Mouse (Mus musculus): ENCODE data around the gene Zfp428. TPM values are rescaled to one million over a fixed set of nuclear protein-coding genes. Genes with fewer than 3 reads are reported as not detected.
"Not testable (repeated sequence)": the region's sequence is repeated elsewhere in the genome, so short reads cannot be mapped to it uniquely, and the experiment has no call there.

The Zfp428 gene
- total RNA-seq, 2 experiments from 2014 or later = 53.7 to 53.8 TPM

- DNase-seq (ENCODE audit: low spot score in 2 of 2) = no peak
These were observed 5.5 kb downstream of the Zfp428 start, which contains the start of gene AC161166.1 for GRCm38 (mm10) chr7:24512355-24512754. AC161166.1 (minus strand) TSS chr7:24512455.

GRCm38 (mm10) chr7:24516319-24516718, 9.5 kb downstream of the Zfp428 start:
- peak; percentile 61 to 89 for DNase-seq (ENCODE audit: low spot score in 2 of 2)
- intact Hi-C loops (cut with DNase I) = not testable (repeated sequence)

More at GRCm38 (mm10) chr7:24512355-24512754, 5.5 kb downstream of the Zfp428 start, which contains the start of gene AC161166.1:
- intact Hi-C loops (cut with DNase I) = no loop called here

- intact Hi-C loops (cut with DNase I) = no loop called here
- no peak for DNase-seq (ENCODE audit: low spot score in 2 of 2)
These were observed 10.3 kb downstream of the Zfp428 start for GRCm38 (mm10) chr7:24517077-24517476.

DNA sequence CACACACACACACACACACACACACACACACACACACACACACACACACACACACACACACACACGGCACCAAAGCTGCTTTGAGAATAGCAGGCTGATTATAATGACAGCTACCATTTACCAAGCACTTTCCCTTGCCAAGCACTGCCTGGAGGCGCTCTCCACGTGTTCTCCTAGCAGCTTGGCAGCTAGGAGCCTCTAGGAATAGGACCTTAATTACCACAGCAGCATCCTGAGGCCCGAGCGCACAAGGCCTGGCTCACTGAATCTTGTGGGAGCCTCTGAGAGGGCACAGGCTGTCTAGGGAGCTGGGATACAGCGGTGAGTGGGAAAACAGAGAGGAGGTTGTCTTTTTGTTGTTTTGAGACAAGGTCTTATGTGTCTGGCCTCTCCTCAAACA, 10.8 kb downstream of the Zfp428 start:
- peak; percentile 54 to 93 for DNase-seq (ENCODE audit: low spot score in 2 of 2)
- intact Hi-C loops (cut with DNase I) = no loop called here

- intact Hi-C loops (cut with DNase I) = no loop called here
- DNase-seq (ENCODE audit: low spot score in 2 of 2) = no peak
These were observed 12.3 kb downstream of the Zfp428 start for GRCm38 (mm10) chr7:24519130-24519529.

DNA sequence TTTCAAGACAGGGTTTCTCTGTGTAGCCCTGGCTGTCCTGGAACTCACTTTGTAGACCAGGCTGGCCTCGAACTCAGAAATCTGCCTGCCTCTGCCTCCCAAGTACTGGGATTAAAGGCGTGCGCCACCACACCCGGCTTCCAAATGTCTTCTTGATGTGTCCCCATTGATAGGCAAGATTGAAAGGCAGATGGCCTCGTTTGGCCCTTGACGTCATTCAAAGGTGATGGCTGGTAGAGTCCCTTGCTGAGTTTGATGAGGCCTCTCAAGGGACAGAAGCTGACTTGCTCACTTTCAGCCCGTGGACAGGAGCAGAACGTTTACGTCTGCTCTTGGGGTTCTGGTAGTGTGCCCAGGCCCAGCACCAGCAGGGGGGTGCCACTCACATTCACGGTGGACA, 13.2 kb downstream of the Zfp428 start:
- intact Hi-C loops (cut with DNase I); DNase-seq (ENCODE audit: low spot score in 2 of 2): not testable (repeated sequence)

DNA sequence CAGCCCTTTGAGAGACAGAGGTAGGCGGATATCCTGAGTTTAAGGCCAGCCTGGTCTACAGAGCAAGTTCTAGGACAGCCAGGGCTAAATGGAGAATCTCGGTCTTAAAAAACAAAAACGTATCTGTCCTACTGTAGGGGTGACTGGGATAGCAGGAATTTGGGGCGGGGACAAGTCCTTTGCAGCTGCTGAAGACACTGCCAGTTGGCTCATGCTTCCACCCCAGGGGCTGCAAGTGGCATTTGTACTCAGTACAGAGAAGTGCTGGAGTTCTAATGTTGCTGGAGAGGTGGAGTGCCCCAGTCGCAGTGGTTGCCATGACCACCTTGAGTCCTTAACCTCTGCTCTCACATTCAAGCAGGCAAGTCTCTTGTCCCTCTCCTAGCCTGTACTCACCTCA, 16.0 kb downstream of the Zfp428 start:
- intact Hi-C loops (cut with DNase I) = no loop called here

GRCm38 (mm10) chr7:24523723-24524122, 16.9 kb downstream of the Zfp428 start:
- no peak for DNase-seq (ENCODE audit: low spot score in 2 of 2)
- intact Hi-C loops (cut with DNase I) = no loop called here

More for the DNA sequence above, 16.0 kb downstream of the Zfp428 start:
- DNase-seq (ENCODE audit: low spot score in 2 of 2) = no peak

DNA sequence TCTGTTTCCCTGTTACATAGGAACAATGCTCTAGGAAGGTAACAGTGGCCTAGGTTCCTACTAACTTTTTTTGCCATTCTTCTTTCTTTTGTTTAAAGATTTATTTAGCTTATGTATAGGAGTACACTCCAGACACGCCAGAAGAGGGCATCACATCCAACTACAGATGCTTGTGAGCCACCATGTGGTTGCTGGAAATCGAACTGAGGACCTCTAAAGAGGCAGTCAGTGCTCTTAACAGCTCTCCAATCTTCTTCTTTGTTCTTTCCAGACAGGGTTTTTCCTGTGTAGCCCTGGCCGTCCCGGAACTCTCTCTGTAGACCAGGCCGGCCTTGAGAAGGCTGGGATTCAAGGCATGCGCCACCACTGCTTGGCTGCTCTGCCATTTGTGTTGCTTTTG, 18.2 kb downstream of the Zfp428 start:
- DNase-seq (ENCODE audit: low spot score in 2 of 2) = no peak
- intact Hi-C loops (cut with DNase I) = no loop called here

DNA sequence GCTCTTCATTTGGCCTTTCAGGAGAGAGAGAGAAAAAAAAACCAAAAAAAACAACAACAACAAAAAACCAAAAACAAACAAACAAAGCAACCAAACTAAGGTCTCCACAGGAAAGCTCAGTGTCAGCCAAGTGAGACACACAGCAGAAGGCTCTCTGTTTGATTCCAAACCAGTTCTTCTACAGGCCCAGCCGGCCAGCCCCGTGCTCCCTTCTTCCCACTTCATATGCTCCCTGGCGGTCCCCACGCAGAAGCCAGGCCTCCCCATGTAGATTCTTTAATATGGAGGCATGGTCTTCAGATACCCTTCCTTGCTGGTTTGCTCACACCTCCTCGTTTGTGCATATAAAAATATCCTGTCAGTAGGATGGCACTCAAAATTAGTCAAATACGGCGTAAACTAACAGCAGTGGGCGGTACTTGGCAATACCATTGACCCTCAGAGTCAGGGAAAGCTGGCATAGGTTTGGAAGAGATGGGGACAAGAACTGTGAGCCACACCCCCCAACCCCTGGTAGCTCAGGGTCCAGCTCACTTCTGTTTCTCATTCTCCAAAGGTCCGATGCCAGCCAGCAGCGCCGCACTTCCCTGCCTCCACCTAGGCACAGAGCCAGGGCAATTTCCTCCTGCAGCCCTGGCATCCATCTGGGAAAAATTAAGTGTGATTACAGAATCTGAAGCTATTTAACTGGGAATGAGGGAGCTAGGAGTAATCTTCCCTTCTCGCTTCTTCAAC, 19.0 kb downstream of the Zfp428 start:
- DNase-seq (ENCODE audit: low spot score in 2 of 2) = no peak
- intact Hi-C loops (cut with DNase I) = no loop called here

- intact Hi-C loops (cut with DNase I) = no loop called here
- DNase-seq (ENCODE audit: low spot score in 2 of 2) = no peak
These were observed 22.1 kb downstream of the Zfp428 start for GRCm38 (mm10) chr7:24528861-24529260.

- no peak for DNase-seq (ENCODE audit: low spot score in 2 of 2)
These were observed 22.8 kb downstream of the Zfp428 start for GRCm38 (mm10) chr7:24529580-24529979.

GRCm38 (mm10) chr7:24530062-24530931, 23.5 kb downstream of the Zfp428 start, which contains the start of gene Irgq:
Irgq (plus strand) TSS chr7:24530689.
- intact Hi-C loops (cut with DNase I) = loop anchor here (1.0 kb wide), 1 partner anchor 17 kb away; no protein-coding TSS in a partner anchor
- DNase-seq (ENCODE audit: low spot score in 2 of 2) = peak; percentile 99

More at GRCm38 (mm10) chr7:24529580-24529979, 22.8 kb downstream of the Zfp428 start:
- intact Hi-C loops (cut with DNase I) = no loop called here

GRCm38 (mm10) chr7:24531211-24531971, 24.6 kb downstream of the Zfp428 start:
- peak; percentile 71 to 80 for DNase-seq (ENCODE audit: low spot score in 2 of 2)
- intact Hi-C loops (cut with DNase I) = no loop called here

- intact Hi-C loops (cut with DNase I) = no loop called here
- DNase-seq (ENCODE audit: low spot score in 2 of 2) = no peak
These were observed 26.3 kb downstream of the Zfp428 start for GRCm38 (mm10) chr7:24533031-24533571.

GRCm38 (mm10) chr7:24533806-24534205, 27.0 kb downstream of the Zfp428 start:
- intact Hi-C loops (cut with DNase I) = no loop called here
- DNase-seq (ENCODE audit: low spot score in 2 of 2) = no peak

DNA sequence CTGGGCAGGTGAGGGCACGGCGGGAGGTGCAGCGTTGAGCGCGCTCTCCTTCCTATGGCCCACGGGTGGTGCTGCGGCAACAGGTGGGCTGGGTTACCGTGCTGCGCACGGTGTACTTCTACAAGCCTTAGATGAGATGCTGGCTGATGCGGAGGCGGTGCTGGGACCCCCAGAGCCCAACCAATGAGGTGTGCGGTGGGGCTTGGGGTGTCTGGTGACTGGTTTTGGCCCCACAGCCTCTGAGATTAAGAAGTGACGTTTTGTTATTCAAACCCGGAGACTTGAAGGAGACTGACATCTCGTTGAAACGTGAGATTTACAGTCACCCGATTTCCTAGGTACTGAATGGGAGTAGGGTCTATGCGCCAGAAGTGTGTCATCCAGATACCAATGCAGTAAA, 27.5 kb downstream of the Zfp428 start:
- intact Hi-C loops (cut with DNase I) = no loop called here
- peak in 1 of 2 experiments; percentile 25 for DNase-seq (ENCODE audit: low spot score in 2 of 2)

GRCm38 (mm10) chr7:24537081-24537480, 30.3 kb downstream of the Zfp428 start:
- intact Hi-C loops (cut with DNase I) = no loop called here
- no peak for DNase-seq (ENCODE audit: low spot score in 2 of 2)

DNA sequence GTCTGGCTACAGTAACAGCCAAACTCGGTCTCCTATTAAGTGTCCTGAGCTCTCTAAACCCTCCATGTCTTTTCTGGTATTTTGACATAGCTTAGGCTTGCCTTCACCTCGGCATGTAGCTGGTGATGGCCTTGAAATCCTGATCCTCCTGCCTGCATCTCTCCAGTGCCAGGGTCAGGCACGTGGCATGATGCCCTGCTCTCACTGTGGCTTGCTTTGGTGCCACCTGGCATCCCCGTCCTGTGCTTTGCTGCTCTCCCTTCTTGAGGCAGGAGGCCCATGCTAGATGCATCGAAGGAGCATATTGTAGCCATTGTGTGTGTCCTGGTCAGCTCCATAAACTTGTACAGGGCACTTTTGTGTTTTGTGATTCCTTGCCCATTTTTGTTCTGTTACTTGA, 30.8 kb downstream of the Zfp428 start:
- intact Hi-C loops (cut with DNase I) = no loop called here
- DNase-seq (ENCODE audit: low spot score in 2 of 2) = no peak
